Mouse (Mus musculus): Measurements from ENCODE around the gene Qrich1. TPM values are rescaled to one million over a fixed set of nuclear protein-coding genes. Genes with fewer than 3 reads are reported as not detected.
A peak's percentile ranks its signal among the peaks of the same experiment; 100 is the strongest.

Qrich1 gene
- polyA plus RNA-seq, 1 experiment from 2014 or later = 112 TPM

GRCm38 (mm10) chr9:108494905-108495304, 21.7 kb upstream of the Qrich1 start:
- peaks cover 20% of the 10 kb centered on the region for H3K4me1 ChIP-seq
- H3K9me3 ChIP-seq = no peaks in the 10 kb centered on the region
- no peaks in the 10 kb centered on the region for H3K27me3 ChIP-seq
- no peak overlapping the region for H3K4me3 ChIP-seq
- H3K36me3 ChIP-seq = peaks cover 81% of the 10 kb centered on the region
- no peak for ATAC-seq (ENCODE audit: insufficient number of reproducible peaks, low FRiP score, low TSS enrichment, low read depth)
- no peak overlapping the region for H3K4me2 ChIP-seq
- 85% methylated on average over 10 of the region's 10 CpGs for WGBS
- no peak overlapping the region for H3K27ac ChIP-seq
- H3K9ac ChIP-seq = no peak overlapping the region

GRCm38 (mm10) chr9:108499231-108499630, 17.4 kb upstream of the Qrich1 start:
- H3K4me2 ChIP-seq = no peak overlapping the region
- ATAC-seq (ENCODE audit: insufficient number of reproducible peaks, low FRiP score, low TSS enrichment, low read depth) = no peak
- H3K4me3 ChIP-seq = no peak overlapping the region

GRCm38 (mm10) chr9:108499943-108500342, 16.7 kb upstream of the Qrich1 start:
- H3K4me1 ChIP-seq = no peaks in the 10 kb centered on the region
- H3K4me3 ChIP-seq = no peak overlapping the region
- WGBS = 87% methylated on average over 15 of the region's 15 CpGs
- peaks cover 89% of the 10 kb centered on the region for H3K36me3 ChIP-seq
- H3K27ac ChIP-seq = no peak overlapping the region
- ATAC-seq (ENCODE audit: insufficient number of reproducible peaks, low FRiP score, low TSS enrichment, low read depth) = no peak
- no peaks in the 10 kb centered on the region for H3K9me3 ChIP-seq
- H3K9ac ChIP-seq = no peak overlapping the region
- no peak overlapping the region for H3K4me2 ChIP-seq
- H3K27me3 ChIP-seq = no peaks in the 10 kb centered on the region

More at GRCm38 (mm10) chr9:108499231-108499630, 17.4 kb upstream of the Qrich1 start:
- H3K27ac ChIP-seq = no peak overlapping the region
- H3K4me1 ChIP-seq = no peaks in the 10 kb centered on the region
- WGBS = 93% methylated on average over 7 of the region's 7 CpGs
- H3K9ac ChIP-seq = no peak overlapping the region
- H3K27me3 ChIP-seq = no peaks in the 10 kb centered on the region
- H3K36me3 ChIP-seq = peaks cover 96% of the 10 kb centered on the region
- no peaks in the 10 kb centered on the region for H3K9me3 ChIP-seq

- Histone ChIP-seq H3K36me3 (peaks cover 46% of the 10 kb centered on the region), H3K4me3 (peak overlapping the region; percentile 75), H3K9ac (no peak overlapping the region), H3K9me3 (no peaks in the 10 kb centered on the region), H3K27ac (peak overlapping the region; percentile 86), H3K4me1 (peaks cover 17% of the 10 kb centered on the region), H3K4me2 (peak overlapping the region; percentile 59), H3K27me3 (no peaks in the 10 kb centered on the region)
- WGBS = 89% methylated on average over 7 of the region's 7 CpGs
- no peak for ATAC-seq (ENCODE audit: insufficient number of reproducible peaks, low FRiP score, low TSS enrichment, low read depth)
Observed at GRCm38 (mm10) chr9:108506901-108507300, 9.7 kb upstream of the Qrich1 start.

- Histone ChIP-seq H3K4me2 (peak within 1 kb of the TSS; percentile 59), H3K9me3 (no peaks in the 10 kb centered on the region), H3K4me3 (peak within 1 kb of the TSS; percentile 75), H3K4me1 (peaks cover 17% of the 10 kb centered on the region), H3K9ac (peak within 1 kb of the TSS; percentile 80), H3K27ac (peak within 1 kb of the TSS; percentile 86), H3K36me3 (peaks cover 46% of the 10 kb centered on the region), H3K27me3 (no peaks in the 10 kb centered on the region)
- ATAC-seq (ENCODE audit: insufficient number of reproducible peaks, low FRiP score, low TSS enrichment, low read depth) = peak; percentile 91
- WGBS = under 1% methylated on average over 37 of the region's 37 CpGs
Observed at GRCm38 (mm10) chr9:108507619-108508434, 8.8 kb upstream of the Qrich1 start, which contains the start of gene Qars. Gene Qars (plus strand): TSS chr9:108507706.

- Histone ChIP-seq H3K4me2 (peak overlapping the region; percentile 59), H3K27me3 (no peaks in the 10 kb centered on the region), H3K4me1 (peaks cover 17% of the 10 kb centered on the region), H3K9me3 (no peaks in the 10 kb centered on the region), H3K27ac (no peak overlapping the region), H3K9ac (peak overlapping the region; percentile 80; the same call in 1 of the 2 replicates), H3K36me3 (peaks cover 46% of the 10 kb centered on the region), H3K4me3 (peak overlapping the region; percentile 75)
- 86% methylated on average over 7 of the region's 7 CpGs for WGBS
- no peak for ATAC-seq (ENCODE audit: insufficient number of reproducible peaks, low FRiP score, low TSS enrichment, low read depth)
Observed at GRCm38 (mm10) chr9:108508776-108509175, 7.8 kb upstream of the Qrich1 start.

GRCm38 (mm10) chr9:108517253-108517930, 786 bp downstream of the Qrich1 start:
- WGBS = under 1% methylated on average over 94 of the region's 95 CpGs
- ATAC-seq (ENCODE audit: insufficient number of reproducible peaks, low FRiP score, low TSS enrichment, low read depth) = peak; percentile 80
- H3K4me3 ChIP-seq = peak overlapping the region; percentile 87

GRCm38 (mm10) chr9:108517931-108518332, 1.3 kb downstream of the Qrich1 start:
- under 1% methylated on average over 13 of the region's 13 CpGs for WGBS
- Histone ChIP-seq H3K4me3 (peak overlapping the region; percentile 87), H3K9me3 (no peaks in the 10 kb centered on the region), H3K4me1 (peaks cover 15% of the 10 kb centered on the region), H3K27me3 (no peaks in the 10 kb centered on the region), H3K9ac (peak overlapping the region; percentile 97), H3K36me3 (peaks cover 35% of the 10 kb centered on the region), H3K4me2 (peak overlapping the region; percentile 56), H3K27ac (peak overlapping the region; percentile 100)
- no peak for ATAC-seq (ENCODE audit: insufficient number of reproducible peaks, low FRiP score, low TSS enrichment, low read depth)

More at GRCm38 (mm10) chr9:108517253-108517930, 786 bp downstream of the Qrich1 start:
- H3K4me2 ChIP-seq = peak overlapping the region; percentile 56
- H3K27me3 ChIP-seq = no peaks in the 10 kb centered on the region
- H3K27ac ChIP-seq = peak overlapping the region; percentile 100
- peak overlapping the region; percentile 97 for H3K9ac ChIP-seq
- no peaks in the 10 kb centered on the region for H3K9me3 ChIP-seq
- H3K36me3 ChIP-seq = peaks cover 41% of the 10 kb centered on the region
- peaks cover 15% of the 10 kb centered on the region for H3K4me1 ChIP-seq

- Histone ChIP-seq H3K4me1 (peaks cover 13% of the 10 kb centered on the region), H3K9ac (no peak overlapping the region), H3K27me3 (no peaks in the 10 kb centered on the region), H3K4me2 (no peak overlapping the region), H3K36me3 (peaks cover 13% of the 10 kb centered on the region), H3K27ac (no peak overlapping the region), H3K4me3 (no peak overlapping the region), H3K9me3 (no peaks in the 10 kb centered on the region)
- WGBS = 75% methylated on average over 2 of the region's 2 CpGs
- ATAC-seq (ENCODE audit: insufficient number of reproducible peaks, low FRiP score, low TSS enrichment, low read depth) = no peak
Observed at GRCm38 (mm10) chr9:108521604-108522003, 5.0 kb downstream of the Qrich1 start.

- no peak overlapping the region for H3K4me2 ChIP-seq
- no peak overlapping the region for H3K27ac ChIP-seq
- peaks cover 14% of the 10 kb centered on the region for H3K36me3 ChIP-seq
- H3K27me3 ChIP-seq = no peaks in the 10 kb centered on the region
- H3K4me3 ChIP-seq = no peak overlapping the region
- H3K9me3 ChIP-seq = no peaks in the 10 kb centered on the region
- 95% methylated on average over 4 of the region's 4 CpGs for WGBS
- H3K4me1 ChIP-seq = peaks cover 13% of the 10 kb centered on the region
- H3K9ac ChIP-seq = no peak overlapping the region
- no peak for ATAC-seq (ENCODE audit: insufficient number of reproducible peaks, low FRiP score, low TSS enrichment, low read depth)
Observed at GRCm38 (mm10) chr9:108523341-108523740, 6.7 kb downstream of the Qrich1 start.

GRCm38 (mm10) chr9:108525400-108525799, 8.8 kb downstream of the Qrich1 start:
- Histone ChIP-seq H3K27me3 (no peaks in the 10 kb centered on the region), H3K4me3 (no peak overlapping the region), H3K27ac (no peak overlapping the region), H3K9ac (no peak overlapping the region), H3K4me1 (0 out of 2 replicates have a peak, but pooled peaks cover 2% of the 10 kb centered on the region), H3K36me3 (peaks cover 30% of the 10 kb centered on the region), H3K9me3 (no peaks in the 10 kb centered on the region), H3K4me2 (no peak overlapping the region)
- ATAC-seq (ENCODE audit: insufficient number of reproducible peaks, low FRiP score, low TSS enrichment, low read depth) = no peak
- 83% methylated on average over 3 of the region's 3 CpGs for WGBS

GRCm38 (mm10) chr9:108530954-108531353, 14.3 kb downstream of the Qrich1 start:
- Histone ChIP-seq H3K9me3 (no peaks in the 10 kb centered on the region), H3K36me3 (peaks cover 70% of the 10 kb centered on the region), H3K27ac (no peak overlapping the region), H3K4me1 (no peaks in the 10 kb centered on the region), H3K9ac (no peak overlapping the region), H3K4me2 (no peak overlapping the region), H3K4me3 (no peak overlapping the region), H3K27me3 (no peaks in the 10 kb centered on the region)
- WGBS = 81% methylated on average over 1 of the region's 1 CpGs
- ATAC-seq (ENCODE audit: insufficient number of reproducible peaks, low FRiP score, low TSS enrichment, low read depth) = no peak

Measured in limb, embryonic 15.5 days (tissue).